Mouse (Mus musculus) megakaryocyte-erythroid progenitor cell, adult 5-6 weeks (primary cell): ENCODE data around the gene Slc41a2. TPM values are rescaled to one million over a fixed set of nuclear protein-coding genes. Genes with fewer than 3 reads are reported as not detected.

Experiments
- ATAC-seq: replicated peaks from 2 replicates; pipeline ENCODE4 v1.8.0; 2016; ENCODE audit warnings: mild to moderate bottlenecking, inconsistent platforms; ENCODE audit not compliant: severe bottlenecking, poor library complexity, low FRiP score, low TSS enrichment
- total RNA-seq, 2 experiments: library from RNA; stranded (forward) in 1 of 2; stranded (reverse) in 1 of 2; fragments of 200-1000, 215-1000 nt in 1 of 2; fragments of >200 nt in 1 of 2; fragmentation: Nextera tagmentation in 1 of 2; gene quantifications; 2 replicates each; pipeline ENCODE4 v1.2.3; 2014 to 2017

Slc41a2 gene
- total RNA-seq, 2 experiments from 2014 or later: 3.8 TPM; not detected in 1

GRCm38 (mm10) chr10:83199290-83199689 is 138.4 kb downstream of the Slc41a2 start:
- ATAC-seq: no peak

- no peak for ATAC-seq
Measured at GRCm38 (mm10) chr10:83198692-83199091, 139.0 kb downstream of the Slc41a2 start.

GRCm38 (mm10) chr10:83197690-83198336 is 139.9 kb downstream of the Slc41a2 start:
- peak; percentile 73 for ATAC-seq

- no peak for ATAC-seq
Measured at GRCm38 (mm10) chr10:83191982-83192381, 145.7 kb downstream of the Slc41a2 start.

- ATAC-seq: no peak
Measured at GRCm38 (mm10) chr10:83191476-83191875, 146.2 kb downstream of the Slc41a2 start.

GRCm38 (mm10) chr10:83189071-83189470 is 148.6 kb downstream of the Slc41a2 start:
- no peak for ATAC-seq

GRCm38 (mm10) chr10:83186984-83187383 is 150.7 kb downstream of the Slc41a2 start:
- no peak for ATAC-seq

GRCm38 (mm10) chr10:83186167-83186566 is 151.5 kb downstream of the Slc41a2 start:
- ATAC-seq: no peak

- ATAC-seq: no peak
Measured at GRCm38 (mm10) chr10:83185121-83185520, 152.6 kb downstream of the Slc41a2 start.

GRCm38 (mm10) chr10:83184480-83185069 is 153.1 kb downstream of the Slc41a2 start:
- peak; percentile 51 for ATAC-seq

- peak; percentile 16 for ATAC-seq
Measured at GRCm38 (mm10) chr10:83183634-83184479, 153.8 kb downstream of the Slc41a2 start.

GRCm38 (mm10) chr10:83182573-83182960 is 155.1 kb downstream of the Slc41a2 start:
- ATAC-seq: peak; percentile 39; the same call in 1 of the 2 replicates

GRCm38 (mm10) chr10:83181831-83182572 is 155.7 kb downstream of the Slc41a2 start:
- no peak for ATAC-seq

Other genes with a start within 250 kb of the Slc41a2 start
- gene D10Wsu102e, start 22.3 kb upstream of the Slc41a2 start, total RNA-seq (2014; fragmentation: Nextera tagmentation): 1.7 TPM in 2 replicates
- gene D10Wsu102e, start 22.3 kb upstream of the Slc41a2 start, total RNA-seq (2017): 1.5 and 1.8 TPM in 2 replicates
- not detected in 2 replicates for gene Aldh1l2, start 196.3 kb upstream of the Slc41a2 start, total RNA-seq (2014; fragmentation: Nextera tagmentation)
- not detected in 2 replicates for gene Aldh1l2, start 196.3 kb upstream of the Slc41a2 start, total RNA-seq (2017)
- gene Washc4, start 205.9 kb upstream of the Slc41a2 start, total RNA-seq (2014; fragmentation: Nextera tagmentation): 10.7 and 11.2 TPM in 2 replicates
- 20.1 and 24.5 TPM in 2 replicates for gene Washc4, start 205.9 kb upstream of the Slc41a2 start, total RNA-seq (2017)